Mouse (Mus musculus) kidney, adult 2 months (tissue): ENCODE results near the gene Epb41l4b. TPM values are rescaled to one million over a fixed set of nuclear protein-coding genes. Genes with fewer than 3 reads are reported as not detected.

Experiments
- DNase-seq: peaks from one replicate; pipeline ENCODE4 v3.0.0; 2021
- H3K27ac ChIP-seq: fragments of 200-500 bp; 2 replicates; pipeline ENCODE4 v1.5.1; 2012; ENCODE audit warnings: low read depth, low read length, control low read depth, inconsistent platforms; ENCODE audit not compliant: insufficient read depth
- H3K27me3 ChIP-seq: fragments of 200-500 bp; replicated peaks from 2 replicates; pipeline ENCODE4 v1.6.1; 2012; ENCODE audit warnings: mild to moderate bottlenecking, moderate library complexity, low read length, inconsistent platforms; ENCODE audit not compliant: control insufficient read depth, insufficient read depth
- H3K36me3 ChIP-seq: fragments of 200-500 bp; 2 replicates; pipeline ENCODE4 v1.6.1; 2012; ENCODE audit warnings: mild to moderate bottlenecking, moderate library complexity, low read length, inconsistent platforms; ENCODE audit not compliant: control insufficient read depth, insufficient read depth
- H3K4me1 ChIP-seq: fragments of 200-500 bp; 2 replicates; pipeline ENCODE4 v1.6.1; 2011; ENCODE audit warnings: low read length; ENCODE audit not compliant: control insufficient read depth, insufficient read depth
- H3K4me3 ChIP-seq: fragments of 200-500 bp; 2 replicates; pipeline ENCODE4 v1.5.1; 2011; ENCODE audit warnings: mild to moderate bottlenecking, low read depth, low read length, control low read depth; ENCODE audit not compliant: insufficient read depth
- CTCF ChIP-seq: fragments of 200-500 bp; conservative IDR thresholded peaks from 2 replicates; pipeline ENCODE4 v1.5.1; 2011; ENCODE audit warnings: low read depth, mild to moderate bottlenecking, control low read depth, low read length, moderate library complexity, mixed read lengths; ENCODE audit not compliant: insufficient read depth, insufficient read length
- POLR2A ChIP-seq: fragments of 200-500 bp; IDR thresholded peaks from one replicate; pipeline ENCODE4 v1.6.1; 2011; ENCODE audit warnings: low read depth, low read length, control low read depth
- WGBS: fragments of 180-500 bp; shearing (Covaris S2); methylation state at CpG from one replicate; pipeline ENCODE4 v1.1.7; 2018; 5-methylcytosine and 5-hydroxymethylcytosine counted together
- polyA plus RNA-seq: library from polyadenylated mRNA; depleted of rRNA; stranded (reverse); fragments of >200 nt; gene quantifications from 2 replicates; pipeline ENCODE4 v1.2.3, GENCODE M21; 2012

Epb41l4b gene
- polyA plus RNA-seq, 1 experiment, result 15.8 TPM

DNA sequence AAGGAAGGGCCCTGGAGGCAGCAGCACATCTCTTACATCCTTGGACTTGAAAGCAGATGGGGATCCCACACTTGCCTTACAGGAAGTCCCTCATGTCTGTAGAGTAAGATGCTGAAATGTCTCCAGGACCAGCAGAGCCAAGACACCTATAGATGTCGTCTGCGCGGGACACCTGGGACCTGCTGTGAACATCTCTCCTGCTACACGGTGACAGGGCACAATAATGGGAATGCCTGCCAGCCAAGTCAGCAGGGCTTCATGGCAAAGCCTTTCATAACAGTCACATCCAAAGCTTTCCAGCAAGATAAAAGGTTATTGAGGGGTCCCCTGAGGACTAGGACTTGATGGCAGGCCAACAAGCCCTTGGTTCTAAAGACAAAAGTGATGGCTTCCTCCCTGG is 45.8 kb downstream of the Epb41l4b start:
- no peak for DNase-seq
- Histone ChIP-seq H3K4me1 (no peaks in the 10 kb centered on the region), H3K27ac (no peak overlapping the region), H3K36me3 (no peaks in the 10 kb centered on the region), H3K27me3 (no peaks in the 10 kb centered on the region), H3K4me3 (no peak overlapping the region)
- no peak for TF ChIP-seq POLR2A
- no peak for TF ChIP-seq CTCF
- WGBS, result 94% methylated on average over 4 of the region's 4 CpGs

DNA sequence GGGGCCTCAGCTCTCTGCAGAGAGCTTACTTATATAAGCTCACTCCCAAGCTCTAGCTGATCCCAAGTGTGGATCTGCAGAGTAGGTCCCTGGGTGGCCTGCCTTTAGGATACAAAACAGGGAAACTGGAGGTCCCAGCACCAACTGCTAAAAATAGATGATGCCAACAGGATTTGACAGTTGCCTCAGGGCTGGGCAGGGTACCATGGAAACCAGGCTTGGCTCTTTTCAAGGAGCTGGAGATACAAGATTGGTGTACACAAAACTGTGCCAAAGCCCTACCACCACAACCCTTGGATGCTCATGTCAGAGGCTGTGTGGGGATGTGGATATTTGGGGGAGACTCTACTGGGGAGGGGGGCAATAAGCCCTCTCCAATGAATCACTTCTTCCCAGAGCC is 47.7 kb downstream of the Epb41l4b start:
- Histone ChIP-seq H3K27ac (no peak overlapping the region), H3K27me3 (no peaks in the 10 kb centered on the region), H3K4me1 (no peaks in the 10 kb centered on the region), H3K4me3 (no peak overlapping the region), H3K36me3 (no peaks in the 10 kb centered on the region)
- DNase-seq, result no peak
- TF ChIP-seq POLR2A (no peak), CTCF (no peak)

- no peak for DNase-seq
- 71% methylated on average over 12 of the region's 12 CpGs for WGBS
- H3K27ac ChIP-seq, result no peak overlapping the region
Measured at GRCm38 (mm10) chr4:57091363-57091762, 51.9 kb downstream of the Epb41l4b start.

GRCm38 (mm10) chr4:57088301-57088700 is 54.9 kb downstream of the Epb41l4b start:
- DNase-seq, result no peak
- H3K27ac ChIP-seq, result no peak overlapping the region
- no peaks in the 10 kb centered on the region for H3K27me3 ChIP-seq
- H3K4me3 ChIP-seq, result no peak overlapping the region
- WGBS, result 83% methylated on average over 4 of the region's 4 CpGs
- H3K36me3 ChIP-seq, result no peaks in the 10 kb centered on the region
- no peaks in the 10 kb centered on the region for H3K4me1 ChIP-seq
- TF ChIP-seq POLR2A (no peak), CTCF (no peak)

More at GRCm38 (mm10) chr4:57091363-57091762, 51.9 kb downstream of the Epb41l4b start:
- TF ChIP-seq CTCF (no peak), POLR2A (no peak)
- H3K4me3 ChIP-seq, result no peak overlapping the region
- H3K27me3 ChIP-seq, result no peaks in the 10 kb centered on the region
- H3K36me3 ChIP-seq, result no peaks in the 10 kb centered on the region
- H3K4me1 ChIP-seq, result no peaks in the 10 kb centered on the region

DNA sequence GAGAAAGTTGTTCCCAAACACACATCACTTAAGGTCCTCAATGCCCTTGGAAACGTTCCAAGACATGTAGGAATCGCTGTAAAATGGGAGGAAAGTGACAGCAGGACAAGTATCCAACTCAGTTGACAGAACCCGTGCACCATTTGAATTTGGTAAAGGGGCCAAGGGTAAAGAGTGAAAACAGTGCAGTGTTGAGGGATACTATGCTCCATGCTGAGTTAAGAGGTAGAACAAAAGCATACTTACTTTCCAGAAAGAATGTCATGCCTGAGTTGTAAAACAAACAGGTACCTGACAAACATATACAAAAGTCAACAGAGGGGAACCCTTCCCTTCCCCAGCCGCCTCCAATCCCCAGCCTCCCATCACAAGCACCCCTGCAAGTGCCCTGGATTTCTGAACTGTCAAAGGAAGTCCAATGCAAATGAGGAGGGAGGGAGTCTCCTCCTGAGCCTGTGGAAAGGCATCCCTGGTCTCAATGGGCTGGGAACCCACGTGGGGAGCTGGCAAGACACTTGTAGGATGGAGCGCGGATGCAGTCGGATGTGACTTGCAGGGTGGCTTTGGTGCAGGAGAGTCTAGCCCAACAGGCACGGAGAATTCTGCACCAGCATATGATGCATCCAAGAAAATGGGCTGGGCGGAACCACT is 57.4 kb downstream of the Epb41l4b start:
- TF ChIP-seq POLR2A (no peak), CTCF (no peak)
- Histone ChIP-seq H3K36me3 (no peaks in the 10 kb centered on the region), H3K27ac (no peak overlapping the region), H3K4me1 (no peaks in the 10 kb centered on the region), H3K27me3 (no peaks in the 10 kb centered on the region), H3K4me3 (no peak overlapping the region)
- 50% methylated on average over 10 of the region's 10 CpGs for WGBS
- DNase-seq, result no peak

- WGBS, result 83% methylated on average over 11 of the region's 11 CpGs
- no peak for TF ChIP-seq CTCF
Measured at GRCm38 (mm10) chr4:57083653-57084052, 59.6 kb downstream of the Epb41l4b start.

DNA sequence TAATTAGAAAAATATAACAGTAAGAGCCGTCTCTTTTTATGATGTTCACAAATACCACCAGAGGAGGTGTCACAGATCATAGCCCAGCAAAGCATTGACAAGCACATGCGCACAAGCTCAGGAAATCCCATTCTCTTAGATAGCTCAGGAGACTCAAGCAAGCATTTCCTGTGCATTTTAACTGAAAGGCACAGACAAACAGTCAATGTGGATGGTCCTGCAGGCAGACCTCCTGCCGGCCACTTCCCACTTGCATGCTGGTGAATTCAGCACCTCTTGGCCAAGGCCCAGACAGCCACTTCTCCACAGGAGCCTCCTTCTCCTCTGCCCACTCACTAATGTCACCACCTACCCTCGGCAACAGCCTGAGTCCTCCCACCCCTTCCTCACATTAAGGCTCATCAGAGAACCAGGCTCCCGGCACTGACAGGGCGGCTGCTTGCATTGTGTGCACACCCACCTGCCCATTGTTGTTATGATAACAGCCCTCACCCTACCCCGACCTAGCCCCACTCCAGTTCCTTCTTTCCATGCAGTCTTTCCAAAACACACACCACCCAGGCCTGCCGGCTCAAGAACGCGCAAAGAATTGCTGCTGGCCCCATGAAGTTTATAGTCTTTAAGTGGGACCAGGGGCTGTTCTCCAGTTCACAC is 60.3 kb downstream of the Epb41l4b start:
- 67% methylated on average over 10 of the region's 10 CpGs for WGBS
- no peak overlapping the region for H3K4me3 ChIP-seq
- no peaks in the 10 kb centered on the region for H3K27me3 ChIP-seq
- H3K4me1 ChIP-seq, result no peaks in the 10 kb centered on the region
- no peaks in the 10 kb centered on the region for H3K36me3 ChIP-seq
- no peak for DNase-seq
- TF ChIP-seq POLR2A, result no peak
- no peak for TF ChIP-seq CTCF
- no peak overlapping the region for H3K27ac ChIP-seq

More at GRCm38 (mm10) chr4:57083653-57084052, 59.6 kb downstream of the Epb41l4b start:
- H3K27me3 ChIP-seq, result no peaks in the 10 kb centered on the region
- H3K4me3 ChIP-seq, result no peak overlapping the region
- H3K4me1 ChIP-seq, result no peaks in the 10 kb centered on the region
- DNase-seq, result no peak
- no peak overlapping the region for H3K27ac ChIP-seq
- H3K36me3 ChIP-seq, result no peaks in the 10 kb centered on the region
